Mouse (Mus musculus): ENCODE data around the gene Efcab2. TPM values are rescaled to one million over a fixed set of nuclear protein-coding genes. Genes with fewer than 3 reads are reported as not detected.
A peak's percentile ranks its signal among the peaks of the same experiment; 100 is the strongest.

The Efcab2 gene
- polyA plus RNA-seq, 1 experiment from 2014 or later = 7.4 TPM

GRCm38 (mm10) chr1:178449933-178450332, 44.0 kb downstream of the Efcab2 start:
- no peak for ATAC-seq
- Histone ChIP-seq H3K9ac (no peak overlapping the region), H3K4me3 (no peak overlapping the region), H3K36me3 (ENCODE audit: poor library complexity, severe bottlenecking) (no peaks in the 10 kb centered on the region), H3K4me1 (no peaks in the 10 kb centered on the region), H3K4me2 (no peak overlapping the region), H3K27me3 (no peaks in the 10 kb centered on the region), H3K9me3 (replicated peaks) (no peaks in the 10 kb centered on the region), H3K27ac (no peak overlapping the region)
- WGBS = 78% methylated on average over 2 of the region's 2 CpGs

GRCm38 (mm10) chr1:178454125-178454524, 48.2 kb downstream of the Efcab2 start:
- Histone ChIP-seq H3K27me3 (no peaks in the 10 kb centered on the region), H3K4me1 (no peaks in the 10 kb centered on the region), H3K36me3 (ENCODE audit: poor library complexity, severe bottlenecking) (no peaks in the 10 kb centered on the region), H3K4me3 (no peak overlapping the region), H3K4me2 (no peak overlapping the region), H3K27ac (no peak overlapping the region), H3K9ac (no peak overlapping the region), H3K9me3 (replicated peaks) (no peaks in the 10 kb centered on the region)
- ATAC-seq = no peak
- 78% methylated on average over 3 of the region's 3 CpGs for WGBS

- no peak overlapping the region for H3K4me2 ChIP-seq
- H3K4me1 ChIP-seq = no peaks in the 10 kb centered on the region
- H3K9me3 ChIP-seq (replicated peaks) = no peaks in the 10 kb centered on the region
- no peak overlapping the region for H3K9ac ChIP-seq
- no peak for ATAC-seq
- H3K36me3 ChIP-seq (ENCODE audit: poor library complexity, severe bottlenecking) = no peaks in the 10 kb centered on the region
- H3K27ac ChIP-seq = no peak overlapping the region
- no peak overlapping the region for H3K4me3 ChIP-seq
- no peaks in the 10 kb centered on the region for H3K27me3 ChIP-seq
- 80% methylated on average over 1 of the region's 1 CpGs for WGBS
Observed at GRCm38 (mm10) chr1:178455120-178455519, 49.2 kb downstream of the Efcab2 start.

- Histone ChIP-seq H3K27me3 (no peaks in the 10 kb centered on the region), H3K9ac (no peak overlapping the region)
- 87% methylated on average over 2 of the region's 2 CpGs for WGBS
Observed at GRCm38 (mm10) chr1:178458029-178458428, 52.1 kb downstream of the Efcab2 start.

GRCm38 (mm10) chr1:178463712-178464111, 57.8 kb downstream of the Efcab2 start:
- 0% methylated on average over 2 of the region's 2 CpGs for WGBS
- peak; percentile 95 for ATAC-seq
- H3K9ac ChIP-seq = no peak overlapping the region

More at GRCm38 (mm10) chr1:178458029-178458428, 52.1 kb downstream of the Efcab2 start:
- Histone ChIP-seq H3K9me3 (replicated peaks) (no peaks in the 10 kb centered on the region), H3K4me1 (no peaks in the 10 kb centered on the region), H3K36me3 (ENCODE audit: poor library complexity, severe bottlenecking) (no peaks in the 10 kb centered on the region), H3K27ac (no peak overlapping the region), H3K4me2 (no peak overlapping the region), H3K4me3 (no peak overlapping the region)
- ATAC-seq = no peak

GRCm38 (mm10) chr1:178464140-178464539, 58.3 kb downstream of the Efcab2 start:
- no peak overlapping the region for H3K9ac ChIP-seq
- no peaks in the 10 kb centered on the region for H3K36me3 ChIP-seq (ENCODE audit: poor library complexity, severe bottlenecking)
- no peak overlapping the region for H3K27ac ChIP-seq
- no peaks in the 10 kb centered on the region for H3K9me3 ChIP-seq (replicated peaks)
- WGBS = 45% methylated on average over 4 of the region's 4 CpGs
- no peak overlapping the region for H3K4me2 ChIP-seq
- peak; percentile 75 for ATAC-seq
- no peaks in the 10 kb centered on the region for H3K27me3 ChIP-seq
- no peak overlapping the region for H3K4me3 ChIP-seq
- no peaks in the 10 kb centered on the region; the same call in 1 of the 2 replicates for H3K4me1 ChIP-seq

More at GRCm38 (mm10) chr1:178463712-178464111, 57.8 kb downstream of the Efcab2 start:
- no peaks in the 10 kb centered on the region; the same call in 1 of the 2 replicates for H3K4me1 ChIP-seq
- no peak overlapping the region for H3K4me3 ChIP-seq
- H3K27ac ChIP-seq = no peak overlapping the region
- H3K9me3 ChIP-seq (replicated peaks) = no peaks in the 10 kb centered on the region
- no peaks in the 10 kb centered on the region for H3K36me3 ChIP-seq (ENCODE audit: poor library complexity, severe bottlenecking)
- H3K27me3 ChIP-seq = no peaks in the 10 kb centered on the region
- H3K4me2 ChIP-seq = no peak overlapping the region

- Histone ChIP-seq H3K27me3 (no peaks in the 10 kb centered on the region), H3K9me3 (replicated peaks) (no peaks in the 10 kb centered on the region), H3K4me2 (no peak overlapping the region), H3K36me3 (ENCODE audit: poor library complexity, severe bottlenecking) (no peaks in the 10 kb centered on the region), H3K4me1 (no peaks in the 10 kb centered on the region; the same call in 1 of the 2 replicates), H3K4me3 (no peak overlapping the region), H3K9ac (no peak overlapping the region), H3K27ac (no peak overlapping the region)
- 74% methylated on average over 6 of the region's 6 CpGs for WGBS
- ATAC-seq = no peak
Observed at GRCm38 (mm10) chr1:178467594-178467993, 61.7 kb downstream of the Efcab2 start.

- Histone ChIP-seq H3K9me3 (replicated peaks) (no peaks in the 10 kb centered on the region), H3K4me3 (no peak overlapping the region), H3K27ac (no peak overlapping the region), H3K9ac (no peak overlapping the region), H3K27me3 (no peaks in the 10 kb centered on the region), H3K36me3 (ENCODE audit: poor library complexity, severe bottlenecking) (no peaks in the 10 kb centered on the region), H3K4me2 (no peak overlapping the region), H3K4me1 (no peaks in the 10 kb centered on the region; the same call in 1 of the 2 replicates)
- ATAC-seq = no peak
- 12% methylated on average over 2 of the region's 2 CpGs for WGBS
Observed at GRCm38 (mm10) chr1:178468280-178468679, 62.4 kb downstream of the Efcab2 start.

GRCm38 (mm10) chr1:178483854-178484253, 78.0 kb downstream of the Efcab2 start:
- H3K4me2 ChIP-seq = no peak overlapping the region
- H3K9ac ChIP-seq = no peak overlapping the region
- no peaks in the 10 kb centered on the region for H3K4me1 ChIP-seq
- H3K4me3 ChIP-seq = no peak overlapping the region
- no peaks in the 10 kb centered on the region for H3K27me3 ChIP-seq
- no peaks in the 10 kb centered on the region for H3K9me3 ChIP-seq (replicated peaks)
- ATAC-seq = no peak
- no peaks in the 10 kb centered on the region for H3K36me3 ChIP-seq (ENCODE audit: poor library complexity, severe bottlenecking)
- H3K27ac ChIP-seq = no peak overlapping the region

GRCm38 (mm10) chr1:178485138-178485867, 79.4 kb downstream of the Efcab2 start:
- WGBS = 83% methylated on average over 5 of the region's 5 CpGs
- Histone ChIP-seq H3K9ac (no peak overlapping the region), H3K27ac (no peak overlapping the region), H3K4me2 (no peak overlapping the region), H3K36me3 (ENCODE audit: poor library complexity, severe bottlenecking) (no peaks in the 10 kb centered on the region), H3K4me3 (no peak overlapping the region), H3K27me3 (no peaks in the 10 kb centered on the region), H3K9me3 (replicated peaks) (no peaks in the 10 kb centered on the region), H3K4me1 (peaks cover 6% of the 10 kb centered on the region; the same call in 1 of the 2 replicates)
- ATAC-seq = no peak

GRCm38 (mm10) chr1:178485868-178486220, 80.0 kb downstream of the Efcab2 start:
- Histone ChIP-seq H3K27ac (no peak overlapping the region), H3K9ac (no peak overlapping the region), H3K4me2 (no peak overlapping the region), H3K27me3 (no peaks in the 10 kb centered on the region), H3K4me3 (no peak overlapping the region), H3K36me3 (ENCODE audit: poor library complexity, severe bottlenecking) (no peaks in the 10 kb centered on the region), H3K4me1 (peaks cover 6% of the 10 kb centered on the region; the same call in 1 of the 2 replicates), H3K9me3 (replicated peaks) (no peaks in the 10 kb centered on the region)
- WGBS = 76% methylated on average over 5 of the region's 5 CpGs
- no peak for ATAC-seq

- H3K27me3 ChIP-seq = no peaks in the 10 kb centered on the region
- ATAC-seq = no peak
- 78% methylated on average over 5 of the region's 5 CpGs for WGBS
- no peak overlapping the region for H3K27ac ChIP-seq
- H3K4me2 ChIP-seq = no peak overlapping the region
- no peaks in the 10 kb centered on the region for H3K36me3 ChIP-seq (ENCODE audit: poor library complexity, severe bottlenecking)
- no peak overlapping the region for H3K9ac ChIP-seq
- H3K9me3 ChIP-seq (replicated peaks) = no peaks in the 10 kb centered on the region
- H3K4me3 ChIP-seq = no peak overlapping the region
- H3K4me1 ChIP-seq = peaks cover 6% of the 10 kb centered on the region; the same call in 1 of the 2 replicates
Observed at GRCm38 (mm10) chr1:178486828-178487227, 80.9 kb downstream of the Efcab2 start.

GRCm38 (mm10) chr1:178489127-178489526, 83.2 kb downstream of the Efcab2 start:
- peak; percentile 24; the same call in 1 of the 2 replicates for ATAC-seq
- no peaks in the 10 kb centered on the region for H3K9me3 ChIP-seq (replicated peaks)
- WGBS = 41% methylated on average over 3 of the region's 3 CpGs
- H3K36me3 ChIP-seq (ENCODE audit: poor library complexity, severe bottlenecking) = no peaks in the 10 kb centered on the region
- no peaks in the 10 kb centered on the region for H3K27me3 ChIP-seq
- peaks cover 6% of the 10 kb centered on the region; the same call in 1 of the 2 replicates for H3K4me1 ChIP-seq
- H3K9ac ChIP-seq = no peak overlapping the region
- H3K27ac ChIP-seq = no peak overlapping the region
- H3K4me3 ChIP-seq = no peak overlapping the region
- no peak overlapping the region for H3K4me2 ChIP-seq
